Mouse (Mus musculus): Measurements from ENCODE around the gene Plekha6.

- TF ChIP-seq CTCF (IDR thresholded peaks at IDR 0.05) (no peak), EP300 (IDR thresholded peaks at IDR 0.05) (peak; percentile 40; the same call in 1 of the 2 replicates)
These were observed 24.7 kb downstream of the Plekha6 start for GRCm38 (mm10) chr1:133188719-133189118.

All from lung, postnatal 0 days (tissue).